Mouse (Mus musculus): Measurements from ENCODE around the gene Ppp1r9a.

DNA sequence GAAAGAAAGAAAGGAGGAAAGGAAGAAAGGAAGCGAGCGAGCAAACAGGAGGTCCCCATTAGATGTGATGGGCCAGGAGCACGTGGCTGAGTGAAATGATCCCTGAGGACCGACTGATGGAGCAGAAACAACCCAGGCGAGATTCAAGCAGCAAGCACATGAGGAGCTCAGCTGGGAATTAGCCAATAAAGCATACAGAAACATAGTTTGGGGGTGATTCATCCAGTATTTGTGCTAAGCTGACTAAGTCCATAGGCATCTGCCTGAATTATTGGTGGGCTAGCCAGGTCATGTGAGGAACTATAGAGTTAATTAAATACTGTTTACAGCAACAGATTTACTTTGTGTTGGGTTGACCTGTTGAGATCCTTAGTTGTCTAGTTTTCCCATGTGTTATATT lies 277.9 kb downstream of the Ppp1r9a start:
- no peak for TF ChIP-seq CTCF (IDR thresholded peaks at IDR 0.05; ENCODE audit: extremely low read depth, insufficient read depth, low read length)
- TF ChIP-seq POLR2A (IDR thresholded peaks at IDR 0.05; ENCODE audit: extremely low read depth, insufficient read depth, low read length), result no peak

Measured in cortical plate, adult 2 months (tissue).